Mouse (Mus musculus) myocyte (in vitro differentiated cells): ENCODE measurements at regions not wholly inside any gene's neighbourhood (a gene's known extent, or its start where the extent isn't known, plus 50 kb on each side); places are given as distances from the start of the nearest gene placed in this dataset.

ENCODE experiments used
- H3K27me3 ChIP-seq: one replicate; pipeline ENCODE4 v1.6.1; 2011; ENCODE audit not compliant: control insufficient read depth, insufficient read depth, insufficient read length
- H3K36me3 ChIP-seq: one replicate; pipeline ENCODE4 v1.6.1; 2011; ENCODE audit not compliant: control insufficient read depth, insufficient read depth
- H3K4me2 ChIP-seq: one replicate; pipeline ENCODE4 v1.6.1; 2011; ENCODE audit warnings: low read depth, control low read depth
- H3K4me3 ChIP-seq: one replicate; pipeline ENCODE4 v1.5.1; 2011; ENCODE audit warnings: mild to moderate bottlenecking, control low read depth, moderate library complexity
- H3K79me2 ChIP-seq: one replicate; pipeline ENCODE4 v1.6.1; 2011; ENCODE audit not compliant: control insufficient read depth, insufficient read depth
- H3ac ChIP-seq: one replicate; pipeline ENCODE4 v1.6.1; 2011; ENCODE audit not compliant: control insufficient read depth, insufficient read length
- CEBPB ChIP-seq: IDR thresholded peaks from 2 replicates; pipeline ENCODE4 v1.6.1; 2011; ENCODE audit warnings: mild to moderate bottlenecking, moderate library complexity; ENCODE audit not compliant: poor library complexity, insufficient read depth, severe bottlenecking
- E2F4 ChIP-seq: IDR thresholded peaks from one replicate; pipeline ENCODE4 v1.6.1; 2011; ENCODE audit warnings: mild to moderate bottlenecking, control low read depth, moderate library complexity; ENCODE audit not compliant: insufficient read depth
- MAX ChIP-seq: IDR thresholded peaks from one replicate; pipeline ENCODE4 v1.6.1; 2011; ENCODE audit warnings: low read depth, mild to moderate bottlenecking, control low read depth
- MYOD1 ChIP-seq, 3 experiments: IDR thresholded peaks; one replicate each; pipeline ENCODE4 v1.6.1; 2011; ENCODE audit warnings: control low read depth in 2 of 3, low read depth in 2 of 3, mild to moderate bottlenecking in 2 of 3, moderate library complexity in 1 of 3; ENCODE audit not compliant: insufficient read length in 2 of 3, control insufficient read depth in 1 of 3
- MYOG ChIP-seq, 3 experiments: IDR thresholded peaks; one replicate each; pipeline ENCODE4 v1.6.1; 2011; ENCODE audit warnings: control low read depth in 2 of 3, low read depth in 2 of 3, mild to moderate bottlenecking in 2 of 3; ENCODE audit not compliant: insufficient read length in 2 of 3, control insufficient read depth in 1 of 3, insufficient read depth in 1 of 3
- POLR2A ChIP-seq: IDR thresholded peaks from one replicate; pipeline ENCODE4 v1.6.1; 2011; ENCODE audit warnings: low read depth, mild to moderate bottlenecking, control low read depth, moderate library complexity; ENCODE audit not compliant: insufficient read length
- POLR2AphosphoS2 ChIP-seq: IDR thresholded peaks from one replicate; pipeline ENCODE4 v1.6.1; 2011; ENCODE audit warnings: low read depth, control low read depth; ENCODE audit not compliant: insufficient read length
- REST ChIP-seq: IDR thresholded peaks from one replicate; pipeline ENCODE4 v1.6.1; 2011; ENCODE audit warnings: mild to moderate bottlenecking, control low read depth, moderate library complexity; ENCODE audit not compliant: insufficient read depth, insufficient read length
- SRF ChIP-seq: IDR thresholded peaks from one replicate; pipeline ENCODE4 v1.6.1; 2011; ENCODE audit warnings: low read depth; ENCODE audit not compliant: control insufficient read depth, insufficient read length
- TCF12 ChIP-seq: IDR thresholded peaks from one replicate; pipeline ENCODE4 v1.6.1; 2011; ENCODE audit warnings: mild to moderate bottlenecking, control low read depth; ENCODE audit not compliant: poor library complexity, insufficient read depth, severe bottlenecking
- TCF3 ChIP-seq: IDR thresholded peaks from one replicate; pipeline ENCODE4 v1.6.1; 2011; ENCODE audit warnings: low read depth, control low read depth; ENCODE audit not compliant: insufficient read length
- USF1 ChIP-seq: IDR thresholded peaks from one replicate; pipeline ENCODE4 v1.6.1; 2011; ENCODE audit warnings: low read depth, mild to moderate bottlenecking, control low read depth, moderate library complexity

DNA sequence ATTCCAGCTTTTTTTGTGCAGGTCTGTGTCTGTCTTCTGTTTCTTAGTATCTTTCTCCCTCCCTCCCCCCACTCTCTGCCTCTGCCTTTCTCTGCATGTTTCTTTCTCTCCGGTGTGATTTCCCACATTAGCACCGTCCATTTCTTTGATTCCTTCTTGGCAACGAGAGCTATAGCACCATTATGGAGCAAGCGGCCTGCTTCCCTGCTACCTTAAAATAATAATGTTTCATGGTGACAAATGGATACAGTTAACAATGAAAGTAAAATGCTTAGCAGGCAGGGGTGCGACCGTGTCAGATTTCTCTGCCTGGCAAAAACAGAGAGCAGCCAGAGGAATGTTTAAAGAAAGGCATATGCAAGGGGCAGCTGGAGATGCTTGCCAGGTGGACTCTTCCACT lies 273.1 kb downstream of the Fzd1 start:
- Histone ChIP-seq H3K4me2 (peak overlapping the region; percentile 26), H3K27me3 (no peaks in the 10 kb centered on the region)

GRCm38 (mm10) chr5:4484151-4484550 lies 273.7 kb downstream of the Fzd1 start:
- Histone ChIP-seq H3K27me3 (no peaks in the 10 kb centered on the region), H3K4me2 (no peak overlapping the region), H3K4me3 (no peak overlapping the region), H3K79me2 (no peaks in the 10 kb centered on the region), H3K36me3 (no peaks in the 10 kb centered on the region), H3ac (no peak overlapping the region)
- TF ChIP-seq USF1 (no peak), MAX (no peak), E2F4 (no peak), POLR2AphosphoS2 (no peak), CEBPB (no peak), MYOG (IDR thresholded peaks at IDR 0.05; ENCODE audit: control insufficient read depth in 1 of 3, insufficient read depth in 1 of 3, insufficient read length in 2 of 3, low read depth in 2 of 3) (no peak), TCF12 (no peak), POLR2A (no peak), MYOD1 (IDR thresholded peaks at IDR 0.05; ENCODE audit: control insufficient read depth in 1 of 3, insufficient read length in 2 of 3, low read depth in 2 of 3) (no peak), REST (no peak), SRF (no peak), TCF3 (no peak)

More for the DNA sequence above, 273.1 kb downstream of the Fzd1 start:
- no peak overlapping the region for H3K4me3 ChIP-seq
- no peaks in the 10 kb centered on the region for H3K79me2 ChIP-seq
- no peaks in the 10 kb centered on the region for H3K36me3 ChIP-seq
- TF ChIP-seq POLR2AphosphoS2 = no peak
- TF ChIP-seq USF1 = no peak
- TF ChIP-seq CEBPB = no peak
- no peak for TF ChIP-seq MYOD1 (IDR thresholded peaks at IDR 0.05; ENCODE audit: control insufficient read depth in 1 of 3, insufficient read length in 2 of 3, low read depth in 2 of 3)
- H3ac ChIP-seq = no peak overlapping the region

- Histone ChIP-seq H3K4me2 (no peak overlapping the region), H3ac (no peak overlapping the region), H3K79me2 (no peaks in the 10 kb centered on the region), H3K4me3 (no peak overlapping the region), H3K27me3 (no peaks in the 10 kb centered on the region), H3K36me3 (no peaks in the 10 kb centered on the region)
- TF ChIP-seq TCF12 = no peak
- TF ChIP-seq REST = no peak
- TF ChIP-seq SRF = no peak
- no peak for TF ChIP-seq E2F4
- TF ChIP-seq CEBPB = no peak
- TF ChIP-seq USF1 = no peak
- no peak for TF ChIP-seq POLR2AphosphoS2
- TF ChIP-seq POLR2A = no peak
- no peak for TF ChIP-seq TCF3
- TF ChIP-seq MYOD1 (IDR thresholded peaks at IDR 0.05; ENCODE audit: control insufficient read depth in 1 of 3, insufficient read length in 2 of 3, low read depth in 2 of 3) = no peak
- no peak for TF ChIP-seq MAX
- no peak for TF ChIP-seq MYOG (IDR thresholded peaks at IDR 0.05; ENCODE audit: control insufficient read depth in 1 of 3, insufficient read depth in 1 of 3, insufficient read length in 2 of 3, low read depth in 2 of 3)
These were observed 282.1 kb downstream of the Mterf1b start for GRCm38 (mm10) chr5:4474255-4474654.
